Mouse (Mus musculus): Measurements from ENCODE around the gene Sstr2. TPM values are rescaled to one million over a fixed set of nuclear protein-coding genes. Genes with fewer than 3 reads are reported as not detected.

Sstr2 gene
- total and polyA plus RNA-seq, 3 experiments = 0.77 to 0.82 TPM; not detected in 1

GRCm38 (mm10) chr11:113571616-113572015 lies 47.5 kb upstream of the Sstr2 start:
- Histone ChIP-seq H3K36me3 (ENCODE audit: control insufficient read depth in 1 of 2, insufficient read depth in 2 of 2, low read length in 2 of 2) (no peaks in the 10 kb centered on the region), H3K4me1 (ENCODE audit: control insufficient read depth in 1 of 2, insufficient read depth in 2 of 2, low read length in 2 of 2) (no peaks in the 10 kb centered on the region), H3K9me3 (replicated peaks; ENCODE audit: insufficient read depth, low read length) (no peaks in the 10 kb centered on the region), H3K9ac (ENCODE audit: control insufficient read depth, low read depth, low read length, poor library complexity, severe bottlenecking) (no peak overlapping the region), H3K79me2 (ENCODE audit: control insufficient read depth, insufficient read depth, low read length, poor library complexity) (no peaks in the 10 kb centered on the region), H3K27ac (ENCODE audit: control insufficient read depth, low read depth, low read length) (no peak overlapping the region), H3K4me3 (ENCODE audit: control insufficient read depth in 1 of 2, insufficient read depth in 1 of 2, low read depth in 2 of 2, low read length in 2 of 2) (no peak overlapping the region), H3K27me3 (ENCODE audit: control insufficient read depth in 1 of 2, insufficient read depth in 2 of 2, low read length in 2 of 2) (no peaks in the 10 kb centered on the region)
- TF ChIP-seq MAZ (IDR thresholded peaks at IDR 0.05; ENCODE audit: low read depth, low read length) (no peak), HCFC1 (IDR thresholded peaks at IDR 0.05; ENCODE audit: low read depth, low read length) (no peak), TAL1 (IDR thresholded peaks at IDR 0.05; ENCODE audit: low read length) (no peak), ZMIZ1 (IDR thresholded peaks at IDR 0.05; ENCODE audit: low read depth, low read length) (no peak), E2F4 (IDR thresholded peaks at IDR 0.05; ENCODE audit: borderline replicate concordance, low read depth, low read length) (no peak), POLR2A (IDR thresholded peaks at IDR 0.05; ENCODE audit: control insufficient read depth in 1 of 2, insufficient read depth in 1 of 2, low read depth in 1 of 2, low read length in 2 of 2, poor library complexity in 1 of 2) (no peak), MAX (IDR thresholded peaks at IDR 0.05; ENCODE audit: low read length) (no peak), KAT2A (conservative IDR thresholded peaks at IDR 0.05; ENCODE audit: low read depth, low read length) (no peak), UBTF (IDR thresholded peaks at IDR 0.05; ENCODE audit: borderline replicate concordance, insufficient read depth, low read depth, low read length) (no peak), ZC3H11A (IDR thresholded peaks at IDR 0.05; ENCODE audit: low read depth, low read length) (no peak), TBP (IDR thresholded peaks at IDR 0.05; ENCODE audit: low read depth, low read length) (no peak), CTCF (IDR thresholded peaks at IDR 0.05 in 2 of 3, conservative IDR thresholded peaks at IDR 0.05 in 1 of 3; ENCODE audit: control insufficient read depth in 1 of 3, insufficient read depth in 1 of 3, low read depth in 2 of 3, low read length in 3 of 3, poor library complexity in 1 of 3, severe bottlenecking in 1 of 3) (no peak), USF1 (IDR thresholded peaks at IDR 0.05; ENCODE audit: low read depth, low read length) (no peak)
- DNase-seq (ENCODE audit: low read depth, low spot score) = no peak

GRCm38 (mm10) chr11:113572641-113573040 lies 46.5 kb upstream of the Sstr2 start:
- H3K27me3 ChIP-seq (ENCODE audit: control insufficient read depth in 1 of 2, insufficient read depth in 2 of 2, low read length in 2 of 2) = no peaks in the 10 kb centered on the region; a peak in 1 of 4 replicates
- DNase-seq (ENCODE audit: low read depth, low spot score) = no peak
- TF ChIP-seq JUND (IDR thresholded peaks at IDR 0.05; ENCODE audit: low read depth, low read length) (no peak), UBTF (IDR thresholded peaks at IDR 0.05; ENCODE audit: borderline replicate concordance, insufficient read depth, low read depth, low read length) (no peak), ELF1 (IDR thresholded peaks at IDR 0.05; ENCODE audit: low read depth, low read length) (no peak)
- no peak overlapping the region for H3K27ac ChIP-seq (ENCODE audit: control insufficient read depth, low read depth, low read length)
- H3K79me2 ChIP-seq (ENCODE audit: control insufficient read depth, insufficient read depth, low read length, poor library complexity) = no peaks in the 10 kb centered on the region
- H3K4me1 ChIP-seq (ENCODE audit: control insufficient read depth in 1 of 2, insufficient read depth in 2 of 2, low read length in 2 of 2) = no peaks in the 10 kb centered on the region
- H3K9ac ChIP-seq (ENCODE audit: control insufficient read depth, low read depth, low read length, poor library complexity, severe bottlenecking) = no peak overlapping the region
- H3K36me3 ChIP-seq (ENCODE audit: control insufficient read depth in 1 of 2, insufficient read depth in 2 of 2, low read length in 2 of 2) = no peaks in the 10 kb centered on the region
- no peak overlapping the region for H3K4me3 ChIP-seq (ENCODE audit: control insufficient read depth in 1 of 2, insufficient read depth in 1 of 2, low read depth in 2 of 2, low read length in 2 of 2)
- H3K9me3 ChIP-seq (replicated peaks; ENCODE audit: insufficient read depth, low read length) = no peaks in the 10 kb centered on the region

GRCm38 (mm10) chr11:113577221-113577620 lies 41.9 kb upstream of the Sstr2 start:
- no peak overlapping the region for H3K4me3 ChIP-seq (ENCODE audit: control insufficient read depth in 1 of 2, insufficient read depth in 1 of 2, low read depth in 2 of 2, low read length in 2 of 2)
- H3K27me3 ChIP-seq (ENCODE audit: control insufficient read depth in 1 of 2, insufficient read depth in 2 of 2, low read length in 2 of 2) = no peaks in the 10 kb centered on the region; a peak in 2 of 4 replicates
- TF ChIP-seq CHD2 (IDR thresholded peaks at IDR 0.05; ENCODE audit: low read length) (no peak), MAZ (IDR thresholded peaks at IDR 0.05; ENCODE audit: low read depth, low read length) (no peak), TCF12 (IDR thresholded peaks at IDR 0.05; ENCODE audit: low read depth, low read length) (no peak), ZMIZ1 (IDR thresholded peaks at IDR 0.05; ENCODE audit: low read depth, low read length) (no peak), SMC3 (IDR thresholded peaks at IDR 0.05; ENCODE audit: low read depth, low read length) (no peak), USF2 (IDR thresholded peaks at IDR 0.05; ENCODE audit: borderline replicate concordance in 1 of 2, insufficient read depth in 1 of 2, low read depth in 1 of 2, low read length in 2 of 2) (no peak), GATA1 (IDR thresholded peaks at IDR 0.05; ENCODE audit: low read depth, low read length) (no peak), E2F4 (IDR thresholded peaks at IDR 0.05; ENCODE audit: borderline replicate concordance, low read depth, low read length) (no peak), ZNF384 (IDR thresholded peaks at IDR 0.05; ENCODE audit: low read depth, low read length) (no peak), SIN3A (IDR thresholded peaks at IDR 0.05; ENCODE audit: low read length) (no peak), MAFK (IDR thresholded peaks at IDR 0.05; ENCODE audit: borderline replicate concordance, low read depth, low read length) (no peak), JUND (IDR thresholded peaks at IDR 0.05; ENCODE audit: low read depth, low read length) (no peak), CTCF (IDR thresholded peaks at IDR 0.05 in 2 of 3, conservative IDR thresholded peaks at IDR 0.05 in 1 of 3; ENCODE audit: control insufficient read depth in 1 of 3, insufficient read depth in 1 of 3, low read depth in 2 of 3, low read length in 3 of 3, poor library complexity in 1 of 3, severe bottlenecking in 1 of 3) (no peak)
- H3K4me1 ChIP-seq (ENCODE audit: control insufficient read depth in 1 of 2, insufficient read depth in 2 of 2, low read length in 2 of 2) = no peaks in the 10 kb centered on the region
- H3K9me3 ChIP-seq (replicated peaks; ENCODE audit: insufficient read depth, low read length) = no peaks in the 10 kb centered on the region
- no peak overlapping the region for H3K9ac ChIP-seq (ENCODE audit: control insufficient read depth, low read depth, low read length, poor library complexity, severe bottlenecking)
- DNase-seq (ENCODE audit: low read depth, low spot score) = no peak
- H3K36me3 ChIP-seq (ENCODE audit: control insufficient read depth in 1 of 2, insufficient read depth in 2 of 2, low read length in 2 of 2) = no peaks in the 10 kb centered on the region
- no peak overlapping the region for H3K27ac ChIP-seq (ENCODE audit: control insufficient read depth, low read depth, low read length)
- H3K79me2 ChIP-seq (ENCODE audit: control insufficient read depth, insufficient read depth, low read length, poor library complexity) = no peaks in the 10 kb centered on the region

Data from MEL (cell line).